Mouse (Mus musculus) mouse embryonic stem cell (cell line): ENCODE measurements around the gene Cnr2.

Experiments
- in situ Hi-C, 2 experiments: fragments of 300-500 bp; cut with MboI; formaldehyde crosslinking; loops; 1 replicate in 1 of 2; 3 replicates in 1 of 2; pipeline ENCODE4 v1.14.3; 2019 to 2020; ENCODE audit warnings: low sequenced_read_pairs in 2 of 2, low pct_unique_long_range_greater_than_20kb in 1 of 2, mixed read lengths in 1 of 2; ENCODE audit not compliant: unreplicated experiment in 1 of 2

The Cnr2 gene

GRCm38 (mm10) chr4:135895071-135895571, at the start of gene Cnr2:
Cnr2 (plus strand) TSS chr4:135895394.
- in situ Hi-C loops, result no loop called here

- in situ Hi-C loops, result no loop called here
Observed at GRCm38 (mm10) chr4:135847581-135847980, 47.6 kb upstream of the Cnr2 start.

- in situ Hi-C loops, result no loop called here
Observed at GRCm38 (mm10) chr4:135850411-135851095, 44.6 kb upstream of the Cnr2 start.

- in situ Hi-C loops, result no loop called here
Observed at GRCm38 (mm10) chr4:135851942-135852341, 43.3 kb upstream of the Cnr2 start.

- in situ Hi-C loops, result no loop called here
Observed at GRCm38 (mm10) chr4:135853987-135854546, 41.1 kb upstream of the Cnr2 start.

GRCm38 (mm10) chr4:135854630-135855029, 40.6 kb upstream of the Cnr2 start:
- in situ Hi-C loops, result no loop called here

GRCm38 (mm10) chr4:135855080-135855479, 40.1 kb upstream of the Cnr2 start:
- in situ Hi-C loops, result no loop called here

- in situ Hi-C loops, result no loop called here
Observed at GRCm38 (mm10) chr4:135855536-135856222, 39.5 kb upstream of the Cnr2 start, which contains the start of gene Srsf10. Srsf10 (plus strand) TSS chr4:135855747.

- in situ Hi-C loops, result no loop called here
Observed at GRCm38 (mm10) chr4:135856223-135857091, 38.7 kb upstream of the Cnr2 start.

GRCm38 (mm10) chr4:135857597-135858186, 37.5 kb upstream of the Cnr2 start:
- in situ Hi-C loops, result no loop called here

GRCm38 (mm10) chr4:135868996-135869395, 26.2 kb upstream of the Cnr2 start:
- in situ Hi-C loops, result no loop called here

GRCm38 (mm10) chr4:135870227-135871023, 24.8 kb upstream of the Cnr2 start:
- in situ Hi-C loops, result no loop called here

GRCm38 (mm10) chr4:135872015-135872414, 23.2 kb upstream of the Cnr2 start:
- in situ Hi-C loops, result no loop called here

- in situ Hi-C loops, result no loop called here
Observed at GRCm38 (mm10) chr4:135872589-135873391, 22.4 kb upstream of the Cnr2 start.

- in situ Hi-C loops, result no loop called here
Observed at GRCm38 (mm10) chr4:135873526-135874202, 21.5 kb upstream of the Cnr2 start, which contains the start of gene Pnrc2. Pnrc2 (minus strand) TSS chr4:135873850.
